Mouse (Mus musculus): Measurements from ENCODE around the gene Ebpl. TPM values are rescaled to one million over a fixed set of nuclear protein-coding genes. Genes with fewer than 3 reads are reported as not detected.

The Ebpl gene
- polyA plus RNA-seq, 1 experiment from 2014 or later, result 8.5 TPM

DNA sequence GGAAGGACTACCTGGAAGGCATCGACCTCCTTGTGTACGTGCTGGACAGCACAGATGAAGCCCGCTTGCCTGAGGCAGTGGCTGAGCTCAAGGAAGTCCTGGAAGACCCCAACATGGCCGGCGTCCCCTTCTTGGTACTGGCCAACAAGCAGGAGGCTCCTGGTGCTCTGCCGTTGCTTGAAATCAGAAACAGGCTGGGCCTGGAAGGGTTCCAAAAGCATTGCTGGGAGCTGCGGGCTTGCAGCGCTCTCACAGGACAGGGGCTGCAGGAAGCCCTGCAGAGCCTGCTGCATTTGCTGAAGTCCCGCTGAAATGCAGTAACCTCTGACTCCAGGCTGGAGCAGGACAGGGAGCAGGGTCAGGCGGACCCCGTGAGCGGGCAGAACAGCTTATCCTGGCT, 49.3 kb downstream of the Ebpl start:
- H3K4me1 ChIP-seq (ENCODE audit: control insufficient read depth, insufficient read depth, low read length), result no peaks in the 10 kb centered on the region
- no peak overlapping the region for H3K27ac ChIP-seq (ENCODE audit: low read depth, low read length)
- H3K9me3 ChIP-seq (ENCODE audit: control insufficient read depth, low read length), result no peaks in the 10 kb centered on the region
- H3K4me2 ChIP-seq (ENCODE audit: low read depth), result no peak overlapping the region
- no peak for DNase-seq (ENCODE audit: low spot score)
- H3K36me3 ChIP-seq (ENCODE audit: control insufficient read depth, insufficient read depth, low read length), result no peaks in the 10 kb centered on the region
- H3K27me3 ChIP-seq (ENCODE audit: control insufficient read depth, insufficient read depth, low read length), result no peaks in the 10 kb centered on the region
- 74% methylated on average over 12 of the region's 12 CpGs for WGBS
- no peak for ATAC-seq (ENCODE audit: insufficient read depth, low FRiP score, low TSS enrichment)
- H3K9ac ChIP-seq (ENCODE audit: low read length), result no peak overlapping the region; the same call in 1 of the 2 replicates
- no peak overlapping the region for H3K4me3 ChIP-seq (ENCODE audit: low read depth, low read length)

DNA sequence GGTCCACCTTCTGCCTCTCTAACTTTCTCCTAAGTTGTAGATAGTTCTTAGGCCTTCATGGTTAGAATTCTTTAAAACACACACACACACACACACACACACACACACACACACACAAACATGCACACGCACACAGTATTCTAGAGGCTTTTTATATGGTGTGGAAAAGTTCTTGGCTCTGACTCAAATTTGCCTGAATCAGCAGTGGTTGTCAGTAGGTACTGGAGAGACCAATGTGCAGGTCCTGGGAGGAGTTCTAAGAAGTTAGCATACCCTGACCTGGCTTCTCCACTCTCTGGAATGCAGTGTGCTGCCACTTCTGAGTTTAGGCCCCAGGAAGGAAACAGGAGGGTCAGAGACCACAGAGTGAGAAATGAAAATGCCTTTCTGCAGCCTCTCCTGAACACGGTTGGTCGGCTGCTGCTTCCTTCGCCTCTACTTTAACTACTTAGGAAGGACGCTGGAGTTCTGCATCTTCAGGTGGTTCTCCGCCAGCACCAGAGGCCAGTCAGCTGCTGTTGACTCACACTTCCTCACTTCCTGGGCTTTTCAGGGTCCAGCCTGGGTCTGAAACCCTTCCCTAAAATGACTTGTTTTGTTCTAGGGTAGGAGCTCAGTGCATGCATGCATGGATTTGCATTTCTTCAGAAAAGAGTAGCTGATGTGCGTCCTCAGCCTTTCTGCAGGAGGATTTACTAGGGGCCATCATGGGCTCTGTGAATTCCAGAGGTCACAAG, 50.0 kb downstream of the Ebpl start:
- Histone ChIP-seq H3K4me3 (ENCODE audit: low read depth, low read length) (no peak overlapping the region), H3K4me1 (ENCODE audit: control insufficient read depth, insufficient read depth, low read length) (no peaks in the 10 kb centered on the region), H3K36me3 (ENCODE audit: control insufficient read depth, insufficient read depth, low read length) (no peaks in the 10 kb centered on the region), H3K4me2 (ENCODE audit: low read depth) (no peak overlapping the region), H3K27me3 (ENCODE audit: control insufficient read depth, insufficient read depth, low read length) (no peaks in the 10 kb centered on the region), H3K27ac (ENCODE audit: low read depth, low read length) (no peak overlapping the region), H3K9me3 (ENCODE audit: control insufficient read depth, low read length) (no peaks in the 10 kb centered on the region), H3K9ac (ENCODE audit: low read length) (no peak overlapping the region)
- no peak for DNase-seq (ENCODE audit: low spot score)
- ATAC-seq (ENCODE audit: insufficient read depth, low FRiP score, low TSS enrichment), result no peak
- WGBS, result 84% methylated on average over 7 of the region's 7 CpGs

DNA sequence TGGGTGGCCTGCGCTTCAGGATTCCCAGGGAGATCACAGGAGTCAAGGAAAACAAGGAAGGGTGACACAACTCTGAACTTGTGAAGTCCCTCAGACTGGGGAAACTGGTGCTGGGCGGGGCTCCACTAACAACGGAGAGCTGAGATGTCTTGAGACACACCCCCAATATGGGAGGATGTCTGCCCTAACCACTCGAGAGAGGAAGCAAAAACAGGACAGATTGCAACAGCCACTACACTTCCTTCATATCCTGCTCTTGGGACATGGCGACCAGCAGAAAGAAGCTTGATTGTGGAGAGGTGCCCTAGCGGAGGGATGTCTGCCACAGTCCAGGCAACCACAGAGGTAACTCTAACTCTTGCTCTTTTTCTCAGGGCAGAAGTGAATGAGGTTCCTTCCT, 50.6 kb downstream of the Ebpl start, which contains the start of gene Arl11:
Gene Arl11 (plus strand): TSS at position 161 of the 400 bp plus-strand sequence.
- Histone ChIP-seq H3K4me3 (ENCODE audit: low read depth, low read length) (no peak within 1 kb of the TSS), H3K9ac (ENCODE audit: low read length) (no peak within 1 kb of the TSS), H3K4me2 (ENCODE audit: low read depth) (no peak within 1 kb of the TSS), H3K36me3 (ENCODE audit: control insufficient read depth, insufficient read depth, low read length) (no peaks in the 10 kb centered on the region), H3K27me3 (ENCODE audit: control insufficient read depth, insufficient read depth, low read length) (no peaks in the 10 kb centered on the region), H3K4me1 (ENCODE audit: control insufficient read depth, insufficient read depth, low read length) (no peaks in the 10 kb centered on the region), H3K9me3 (ENCODE audit: control insufficient read depth, low read length) (no peaks in the 10 kb centered on the region), H3K27ac (ENCODE audit: low read depth, low read length) (no peak within 1 kb of the TSS)
- ATAC-seq (ENCODE audit: insufficient read depth, low FRiP score, low TSS enrichment) (no peak), DNase-seq (ENCODE audit: low spot score) (no peak)
- WGBS, result 60% methylated on average over 6 of the region's 6 CpGs

DNA sequence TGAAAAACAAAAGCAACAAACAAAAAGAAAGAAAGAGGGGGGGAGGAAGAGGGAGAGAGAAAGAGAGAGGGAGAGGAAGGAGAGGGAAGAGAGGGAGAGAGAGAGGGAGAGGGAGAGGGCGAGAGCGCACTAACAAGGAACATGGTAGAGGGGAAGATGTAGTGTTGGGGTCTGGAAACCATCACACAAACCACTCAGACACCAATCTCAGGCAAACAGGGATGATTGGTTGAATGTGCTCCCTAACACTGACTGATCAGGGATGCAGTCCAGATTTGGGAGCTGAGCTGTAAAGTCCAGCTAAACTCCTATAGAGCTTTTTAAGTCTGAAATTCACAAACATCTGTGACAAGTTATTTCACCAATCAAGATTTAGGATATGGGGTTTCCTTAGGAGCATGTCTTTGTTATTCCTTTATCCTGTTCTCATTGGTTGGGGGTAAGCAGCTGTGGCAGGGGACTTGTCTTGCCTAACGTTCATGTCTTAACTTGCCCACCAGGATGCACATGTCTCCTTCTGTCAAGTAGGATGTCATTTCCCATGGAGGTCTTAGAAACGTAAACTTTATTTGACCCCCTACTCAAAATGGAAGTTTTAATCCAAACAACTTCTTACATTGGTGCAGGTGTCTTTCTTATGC, 56.1 kb downstream of the Ebpl start:
- ATAC-seq (ENCODE audit: insufficient read depth, low FRiP score, low TSS enrichment) (no peak), DNase-seq (ENCODE audit: low spot score) (no peak)
- no peaks in the 10 kb centered on the region for H3K9me3 ChIP-seq (ENCODE audit: control insufficient read depth, low read length)
- H3K4me3 ChIP-seq (ENCODE audit: low read depth, low read length), result no peak overlapping the region
- no peak overlapping the region for H3K27ac ChIP-seq (ENCODE audit: low read depth, low read length)
- H3K9ac ChIP-seq (ENCODE audit: low read length), result no peak overlapping the region
- no peaks in the 10 kb centered on the region for H3K4me1 ChIP-seq (ENCODE audit: control insufficient read depth, insufficient read depth, low read length)
- 83% methylated on average over 4 of the region's 4 CpGs for WGBS
- H3K27me3 ChIP-seq (ENCODE audit: control insufficient read depth, insufficient read depth, low read length), result no peaks in the 10 kb centered on the region
- no peaks in the 10 kb centered on the region for H3K36me3 ChIP-seq (ENCODE audit: control insufficient read depth, insufficient read depth, low read length)
- no peak overlapping the region for H3K4me2 ChIP-seq (ENCODE audit: low read depth)

DNA sequence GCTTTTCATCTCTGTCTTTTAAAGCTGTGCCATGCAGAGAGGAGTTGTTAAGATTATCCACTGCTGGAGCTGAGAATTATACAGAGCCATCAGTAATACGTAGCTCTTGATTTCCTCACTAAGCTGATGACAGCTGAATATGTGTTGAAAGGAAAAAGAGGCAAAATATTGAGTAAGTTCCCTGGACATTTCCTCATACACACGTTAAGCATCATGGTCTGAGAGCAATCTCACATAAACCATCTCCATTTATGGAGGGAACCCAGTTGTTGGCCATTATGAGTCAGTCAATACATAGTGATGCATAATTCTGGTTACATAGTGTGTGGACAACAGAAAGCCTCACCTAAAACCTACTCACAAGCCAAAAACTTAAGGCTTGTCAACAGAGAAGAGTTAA, 57.8 kb downstream of the Ebpl start:
- H3K4me3 ChIP-seq (ENCODE audit: low read depth, low read length), result no peak overlapping the region
- WGBS, result 81% methylated on average over 2 of the region's 2 CpGs

DNA sequence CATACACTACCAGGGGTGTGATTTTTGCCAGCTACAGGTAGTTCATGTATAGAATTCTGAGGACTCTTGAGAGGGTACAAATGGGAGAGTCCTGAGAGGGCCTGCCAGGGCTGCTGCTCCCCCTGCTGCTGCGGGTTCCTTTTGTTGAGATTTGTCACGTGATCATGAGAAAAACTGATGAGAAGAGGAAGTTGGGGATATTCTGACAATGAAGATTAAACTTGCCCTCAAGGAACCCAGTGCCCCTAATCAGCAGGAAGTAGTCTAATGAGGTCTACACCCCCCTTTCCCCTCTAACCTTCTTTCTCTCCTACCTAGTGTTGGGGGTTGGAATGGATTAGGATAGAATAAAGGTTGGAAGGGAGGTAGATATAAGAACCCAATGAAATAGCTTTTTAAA, 58.9 kb downstream of the Ebpl start:
- WGBS, result 60% methylated on average over 2 of the region's 2 CpGs
- no peak for DNase-seq (ENCODE audit: low spot score)
- Histone ChIP-seq H3K4me3 (ENCODE audit: low read depth, low read length) (no peak overlapping the region), H3K4me2 (ENCODE audit: low read depth) (no peak overlapping the region), H3K9me3 (ENCODE audit: control insufficient read depth, low read length) (no peaks in the 10 kb centered on the region), H3K4me1 (ENCODE audit: control insufficient read depth, insufficient read depth, low read length) (no peaks in the 10 kb centered on the region), H3K27me3 (ENCODE audit: control insufficient read depth, insufficient read depth, low read length) (no peaks in the 10 kb centered on the region), H3K36me3 (ENCODE audit: control insufficient read depth, insufficient read depth, low read length) (no peaks in the 10 kb centered on the region), H3K9ac (ENCODE audit: low read length) (no peak overlapping the region), H3K27ac (ENCODE audit: low read depth, low read length) (no peak overlapping the region)
- no peak for ATAC-seq (ENCODE audit: insufficient read depth, low FRiP score, low TSS enrichment)

More for the DNA sequence above, 57.8 kb downstream of the Ebpl start:
- Histone ChIP-seq H3K36me3 (ENCODE audit: control insufficient read depth, insufficient read depth, low read length) (no peaks in the 10 kb centered on the region), H3K4me2 (ENCODE audit: low read depth) (no peak overlapping the region), H3K4me1 (ENCODE audit: control insufficient read depth, insufficient read depth, low read length) (no peaks in the 10 kb centered on the region), H3K27me3 (ENCODE audit: control insufficient read depth, insufficient read depth, low read length) (no peaks in the 10 kb centered on the region), H3K27ac (ENCODE audit: low read depth, low read length) (no peak overlapping the region), H3K9ac (ENCODE audit: low read length) (no peak overlapping the region), H3K9me3 (ENCODE audit: control insufficient read depth, low read length) (no peaks in the 10 kb centered on the region)
- ATAC-seq (ENCODE audit: insufficient read depth, low FRiP score, low TSS enrichment) (no peak), DNase-seq (ENCODE audit: low spot score) (no peak)

DNA sequence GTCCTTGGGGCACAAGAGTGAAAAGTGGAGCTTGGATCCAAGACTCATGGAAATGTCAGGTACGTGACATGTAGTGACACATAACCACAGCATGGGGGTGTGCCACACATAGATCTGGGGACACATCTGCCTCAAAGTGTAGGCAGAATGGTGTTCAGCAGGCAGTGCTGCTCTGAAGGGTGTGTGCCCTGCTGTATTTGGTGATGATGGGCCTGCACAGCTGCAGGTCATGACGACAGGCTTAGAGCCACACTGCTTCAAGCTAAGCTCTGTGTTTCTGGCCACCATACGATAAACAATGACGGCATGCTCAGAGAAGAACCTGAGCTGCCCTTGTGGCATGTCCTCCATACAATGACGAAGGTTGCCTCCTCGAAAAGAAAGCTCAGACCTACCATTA, 60.4 kb downstream of the Ebpl start:
- Histone ChIP-seq H3K4me2 (ENCODE audit: low read depth) (no peak overlapping the region), H3K9me3 (ENCODE audit: control insufficient read depth, low read length) (no peaks in the 10 kb centered on the region), H3K4me3 (ENCODE audit: low read depth, low read length) (no peak overlapping the region), H3K36me3 (ENCODE audit: control insufficient read depth, insufficient read depth, low read length) (no peaks in the 10 kb centered on the region), H3K9ac (ENCODE audit: low read length) (no peak overlapping the region), H3K27ac (ENCODE audit: low read depth, low read length) (no peak overlapping the region), H3K27me3 (ENCODE audit: control insufficient read depth, insufficient read depth, low read length) (no peaks in the 10 kb centered on the region), H3K4me1 (ENCODE audit: control insufficient read depth, insufficient read depth, low read length) (no peaks in the 10 kb centered on the region)
- DNase-seq (ENCODE audit: low spot score), result no peak
- ATAC-seq (ENCODE audit: insufficient read depth, low FRiP score, low TSS enrichment), result no peak
- 88% methylated on average over 6 of the region's 6 CpGs for WGBS

DNA sequence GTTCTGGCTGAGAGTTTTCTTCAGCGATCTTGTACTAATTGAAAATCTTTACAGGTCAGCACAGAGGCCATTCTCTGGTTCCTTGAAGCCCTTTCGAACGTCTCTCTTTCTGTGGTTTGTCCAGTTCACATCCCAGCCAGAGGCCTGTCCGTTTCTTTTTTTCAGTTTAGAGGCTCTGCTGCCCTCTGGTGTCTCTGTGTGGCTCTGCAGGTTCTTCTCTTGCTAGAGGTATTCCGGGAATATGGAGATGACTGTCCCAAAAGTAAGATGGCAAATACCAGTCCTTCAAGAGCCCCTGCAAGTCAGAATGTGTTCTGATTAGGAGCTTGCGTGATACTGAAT, 65.5 kb downstream of the Ebpl start:
- no peak overlapping the region for H3K4me3 ChIP-seq (ENCODE audit: low read depth, low read length)

More for the DNA sequence above, 65.5 kb downstream of the Ebpl start:
- H3K36me3 ChIP-seq (ENCODE audit: control insufficient read depth, insufficient read depth, low read length), result no peaks in the 10 kb centered on the region
- DNase-seq (ENCODE audit: low spot score) (peak; percentile 75), ATAC-seq (ENCODE audit: insufficient read depth, low FRiP score, low TSS enrichment) (no peak)
- 21% methylated on average over 6 of the region's 6 CpGs for WGBS
- no peaks in the 10 kb centered on the region for H3K4me1 ChIP-seq (ENCODE audit: control insufficient read depth, insufficient read depth, low read length)
- H3K9me3 ChIP-seq (ENCODE audit: control insufficient read depth, low read length), result no peaks in the 10 kb centered on the region
- no peak overlapping the region for H3K27ac ChIP-seq (ENCODE audit: low read depth, low read length)
- H3K27me3 ChIP-seq (ENCODE audit: control insufficient read depth, insufficient read depth, low read length), result no peaks in the 10 kb centered on the region
- H3K4me2 ChIP-seq (ENCODE audit: low read depth), result no peak overlapping the region
- no peak overlapping the region for H3K9ac ChIP-seq (ENCODE audit: low read length)

Measured in neural tube, embryonic 11.5 days (tissue).